Mouse (Mus musculus) forebrain, embryonic 12.5 days (tissue): Measurements from ENCODE around the gene Itih4. TPM values are rescaled to one million over a fixed set of nuclear protein-coding genes. Genes with fewer than 3 reads are reported as not detected.

ENCODE experiments used
- ATAC-seq: fragments of 200-750 bp; cut with Nextera tagmentation; 2 replicates; pipeline ENCODE4 v1.8.0; 2017; ENCODE audit warnings: moderate TSS enrichment; ENCODE audit not compliant: low FRiP score
- H3K27ac ChIP-seq: fragments of 300-500 bp; sonication (generic); 2 replicates; pipeline ENCODE4 v1.5.1; 2016; ENCODE audit warnings: mild to moderate bottlenecking
- H3K27me3 ChIP-seq: fragments of 300-500 bp; sonication (generic); 2 replicates; pipeline ENCODE4 v1.6.1; 2016; ENCODE audit warnings: mild to moderate bottlenecking
- H3K36me3 ChIP-seq: fragments of 300-500 bp; sonication (generic); replicated peaks from 2 replicates; pipeline ENCODE4 v1.6.1; 2016; ENCODE audit warnings: mild to moderate bottlenecking
- H3K4me1 ChIP-seq: fragments of 300-500 bp; sonication (generic); 2 replicates; pipeline ENCODE4 v1.6.1; 2016
- H3K4me2 ChIP-seq: fragments of 300-500 bp; sonication (generic); 2 replicates; pipeline ENCODE4 v1.6.1; 2016; ENCODE audit warnings: mild to moderate bottlenecking, moderate library complexity
- H3K4me3 ChIP-seq: fragments of 300-500 bp; sonication (generic); replicated peaks from 2 replicates; pipeline ENCODE4 v1.5.1; 2016; ENCODE audit warnings: mild to moderate bottlenecking
- H3K9ac ChIP-seq: fragments of 300-500 bp; sonication (generic); 2 replicates; pipeline ENCODE4 v1.6.1; 2016; ENCODE audit warnings: mild to moderate bottlenecking
- H3K9me3 ChIP-seq: fragments of 300-500 bp; sonication (generic); 2 replicates; pipeline ENCODE4 v1.6.1; 2016
- WGBS: fragments of 180-500 bp; shearing (Covaris S2); methylation state at CpG from one replicate; pipeline ENCODE4 v1.1.7; 2016; 5-methylcytosine and 5-hydroxymethylcytosine counted together
- polyA plus RNA-seq: library from polyadenylated mRNA; unstranded; fragments of >200 nt; fragmentation: Nextera tagmentation; extraction: Ambion mirVana; gene quantifications from 2 replicates; pipeline ENCODE4 v1.2.1, GENCODE M21; 2016

The Itih4 gene
- polyA plus RNA-seq, 1 experiment from 2014 or later: not detected

DNA sequence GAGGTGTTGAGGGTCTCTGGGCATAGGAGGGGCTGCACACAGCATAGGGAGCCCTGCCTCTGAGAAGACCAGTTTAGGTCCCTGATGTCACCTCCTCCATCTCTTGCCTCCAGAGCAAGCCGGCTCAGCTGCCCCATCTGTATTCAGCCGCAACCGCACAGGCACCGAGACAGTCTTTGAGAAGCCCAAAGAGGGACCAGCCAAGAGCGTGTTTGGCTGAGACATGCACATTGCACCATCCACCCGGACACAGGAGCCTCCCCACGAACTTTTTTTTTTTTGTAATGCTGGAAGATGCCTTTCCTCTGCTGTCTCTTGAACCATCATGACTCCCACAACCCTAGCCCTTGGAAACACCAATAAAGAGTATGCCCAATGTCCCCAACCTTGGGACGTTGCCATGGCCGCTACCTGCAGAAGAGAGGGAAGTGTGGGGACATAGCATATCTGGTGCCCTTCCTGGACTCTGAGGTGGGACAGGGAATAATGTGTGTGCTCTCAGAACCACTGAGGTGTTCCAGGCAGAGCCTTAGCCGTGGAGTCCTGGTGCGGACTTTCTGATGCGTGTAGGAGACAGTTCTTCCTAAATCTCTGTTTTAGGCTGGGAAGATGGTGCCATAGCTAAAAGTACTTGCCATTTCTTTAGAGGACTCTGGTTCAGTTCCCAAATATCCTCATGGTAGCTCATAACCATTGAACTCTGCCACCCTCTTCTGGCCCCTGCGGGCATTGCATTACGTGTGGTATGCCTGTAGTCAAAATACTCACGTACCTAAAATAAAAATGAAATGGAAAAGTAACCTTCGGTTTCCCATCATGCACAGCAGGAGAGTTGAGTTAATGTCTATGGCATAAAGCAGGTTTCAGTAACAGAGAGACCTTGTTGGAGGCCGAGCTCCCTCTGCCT is 5.2 kb upstream of the Itih4 start:
- no peak overlapping the region for H3K4me3 ChIP-seq
- H3K4me1 ChIP-seq: no peaks in the 10 kb centered on the region
- H3K27ac ChIP-seq: no peak overlapping the region
- H3K4me2 ChIP-seq: no peak overlapping the region
- H3K9me3 ChIP-seq: no peaks in the 10 kb centered on the region
- no peak for ATAC-seq
- WGBS: 85% methylated on average over 17 of the region's 17 CpGs
- no peaks in the 10 kb centered on the region for H3K27me3 ChIP-seq
- H3K9ac ChIP-seq: no peak overlapping the region
- peaks cover 8% of the 10 kb centered on the region; the same call in 1 of the 2 replicates for H3K36me3 ChIP-seq

DNA sequence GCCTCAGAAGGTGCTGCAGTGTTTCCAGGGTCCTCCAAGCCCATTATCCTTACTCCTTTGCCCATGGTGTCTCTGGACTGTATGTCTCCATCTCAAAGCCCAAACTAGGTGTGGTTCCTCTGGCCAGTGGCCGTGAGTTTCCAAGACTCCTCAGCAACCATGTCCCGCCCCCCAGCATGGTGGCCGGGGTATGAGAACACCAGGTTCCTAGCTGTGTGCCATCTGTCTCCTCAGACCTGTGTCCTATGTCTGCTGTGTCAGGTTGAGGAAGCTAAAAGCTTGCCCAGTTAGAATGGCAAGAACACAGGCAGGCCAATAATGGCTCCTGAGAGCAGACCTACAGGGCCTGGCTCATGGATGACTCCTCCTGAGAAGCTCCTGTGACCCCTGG is 4.6 kb upstream of the Itih4 start:
- no peaks in the 10 kb centered on the region for H3K9me3 ChIP-seq
- H3K4me1 ChIP-seq: no peaks in the 10 kb centered on the region
- no peak overlapping the region for H3K27ac ChIP-seq
- H3K9ac ChIP-seq: no peak overlapping the region
- ATAC-seq: no peak
- H3K27me3 ChIP-seq: no peaks in the 10 kb centered on the region
- H3K4me3 ChIP-seq: no peak overlapping the region
- H3K36me3 ChIP-seq: 0 out of 2 replicates have a peak, but pooled peaks cover 8% of the 10 kb centered on the region
- no peak overlapping the region for H3K4me2 ChIP-seq
- 86% methylated on average over 3 of the region's 3 CpGs for WGBS

DNA sequence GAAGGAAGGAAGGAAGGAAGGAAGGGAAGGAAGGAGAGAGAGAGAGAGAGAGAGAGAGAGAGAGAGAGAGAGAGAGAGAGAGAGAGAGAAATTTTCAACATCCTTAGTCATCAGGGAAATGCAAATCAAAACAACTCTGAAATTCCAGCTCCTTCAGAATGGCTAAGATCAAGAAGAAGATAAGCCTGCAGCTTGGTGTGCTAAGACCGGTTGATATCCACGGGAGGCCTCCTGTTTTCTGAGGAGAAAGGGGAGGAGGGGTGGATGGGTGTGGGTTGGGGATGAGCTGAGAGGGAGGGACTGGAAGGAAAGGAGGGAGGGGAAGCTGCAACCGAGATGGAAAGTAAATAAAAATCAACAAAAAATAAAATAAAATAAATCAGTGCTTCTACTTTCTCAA is 978 bp upstream of the Itih4 start:
- no peak for ATAC-seq
- no peak overlapping the region for H3K27ac ChIP-seq
- H3K9me3 ChIP-seq: no peaks in the 10 kb centered on the region
- H3K4me2 ChIP-seq: no peak overlapping the region
- peaks cover 4% of the 10 kb centered on the region; the same call in 1 of the 2 replicates for H3K4me1 ChIP-seq
- no peaks in the 10 kb centered on the region for H3K27me3 ChIP-seq
- no peak overlapping the region for H3K4me3 ChIP-seq
- H3K9ac ChIP-seq: no peak overlapping the region
- H3K36me3 ChIP-seq: no peaks in the 10 kb centered on the region
- WGBS: 19% methylated on average over 3 of the region's 3 CpGs

DNA sequence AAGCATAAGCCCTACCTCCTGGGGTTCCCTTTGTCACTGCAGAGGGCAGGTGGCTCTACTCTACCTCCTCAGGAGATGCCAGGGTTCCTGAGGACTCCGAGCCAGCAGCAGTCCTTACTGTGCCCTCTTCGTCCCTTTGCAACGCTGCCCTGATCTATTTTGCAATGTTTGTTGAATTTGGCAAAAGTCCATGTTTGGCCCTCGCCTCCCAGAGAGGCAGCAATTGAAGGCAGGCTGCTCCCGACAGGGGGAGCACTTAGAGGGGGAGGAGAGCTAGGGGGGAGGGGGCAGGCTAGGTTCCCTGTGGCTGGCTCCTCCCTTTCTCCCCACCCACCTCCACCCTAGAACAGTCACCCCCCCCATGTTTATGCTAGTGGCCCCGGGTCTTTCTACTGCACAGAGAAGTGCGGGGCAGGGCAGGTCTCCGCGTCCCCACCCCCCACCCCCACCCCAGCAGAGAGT is 2.0 kb downstream of the Itih4 start:
- no peak overlapping the region for H3K4me3 ChIP-seq
- WGBS: 39% methylated on average over 6 of the region's 9 CpGs
- ATAC-seq: no peak
- no peak overlapping the region for H3K27ac ChIP-seq
- no peak overlapping the region for H3K4me2 ChIP-seq
- H3K9me3 ChIP-seq: no peaks in the 10 kb centered on the region
- H3K36me3 ChIP-seq: no peaks in the 10 kb centered on the region
- no peaks in the 10 kb centered on the region for H3K27me3 ChIP-seq
- no peak overlapping the region for H3K9ac ChIP-seq
- H3K4me1 ChIP-seq: peaks cover 4% of the 10 kb centered on the region; the same call in 1 of the 2 replicates

DNA sequence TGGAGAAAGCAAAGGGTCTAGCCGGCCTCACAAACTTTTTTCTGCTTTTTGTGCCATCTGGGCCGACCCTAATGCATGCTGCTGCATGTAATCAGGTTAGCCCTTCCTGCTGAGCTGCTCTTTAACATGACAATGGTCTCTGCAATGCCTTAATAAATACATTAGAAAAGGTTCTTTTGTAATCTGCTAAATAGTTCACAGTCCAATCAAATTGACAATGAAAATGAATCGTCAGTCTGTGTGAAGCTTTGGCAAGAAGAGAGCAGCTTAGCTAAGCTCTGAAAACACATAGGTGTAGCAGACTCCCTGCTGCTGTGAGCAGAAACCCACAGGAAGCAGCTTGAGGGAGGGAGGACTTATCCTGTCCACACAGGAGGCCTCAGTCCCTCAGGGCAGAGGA is 13.7 kb downstream of the Itih4 start:
- H3K27ac ChIP-seq: no peak overlapping the region
- H3K36me3 ChIP-seq: no peaks in the 10 kb centered on the region
- peaks cover 5% of the 10 kb centered on the region; the same call in 1 of the 2 replicates for H3K4me1 ChIP-seq
- WGBS: 18% methylated on average over 3 of the region's 3 CpGs
- 0 out of 2 replicates have a peak, but pooled peaks cover 3% of the 10 kb centered on the region for H3K27me3 ChIP-seq
- H3K4me2 ChIP-seq: no peak overlapping the region
- H3K4me3 ChIP-seq: no peak overlapping the region
- no peak for ATAC-seq
- H3K9ac ChIP-seq: no peak overlapping the region
- H3K9me3 ChIP-seq: no peaks in the 10 kb centered on the region

DNA sequence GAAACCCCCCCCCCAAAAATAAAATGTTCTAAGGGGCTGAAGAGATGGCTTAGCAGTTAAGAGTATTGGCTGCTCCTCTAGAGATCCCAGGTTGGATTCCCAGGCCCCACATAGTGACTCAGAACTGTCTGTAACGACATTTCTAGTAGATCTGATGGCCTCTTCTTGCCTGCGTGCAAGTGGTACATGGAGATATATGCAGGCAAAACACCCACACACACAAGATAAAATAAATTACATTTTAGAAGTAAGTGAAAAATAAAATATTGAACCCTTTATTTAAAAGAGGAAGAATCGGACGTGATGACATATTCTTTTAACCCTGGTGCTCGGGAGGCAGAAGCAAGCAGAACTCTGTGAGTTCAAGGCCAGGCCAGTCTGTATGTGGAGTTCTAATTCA is 16.4 kb downstream of the Itih4 start:
- ATAC-seq: no peak
- peaks cover 5% of the 10 kb centered on the region; the same call in 1 of the 2 replicates for H3K4me1 ChIP-seq

DNA sequence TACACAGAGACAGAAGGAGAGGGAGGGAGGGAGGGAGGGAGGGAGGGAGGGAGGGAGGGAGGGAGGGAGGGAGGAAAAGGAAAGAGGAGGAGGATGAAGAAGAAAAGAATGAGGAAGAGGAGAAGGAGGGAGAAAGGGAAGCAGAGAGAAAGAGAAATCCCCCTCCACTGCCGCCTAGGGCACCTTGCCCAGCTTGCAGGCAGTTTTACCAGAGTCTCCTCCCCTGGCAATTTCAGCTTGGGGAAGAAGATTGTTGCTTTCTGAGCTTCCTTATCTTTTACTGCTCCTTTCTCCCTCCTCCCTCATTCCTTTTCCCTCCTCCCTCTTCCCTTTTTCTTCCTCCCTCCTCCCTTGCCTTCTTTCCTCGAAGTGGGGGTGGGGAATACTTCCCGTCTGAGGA is 16.8 kb downstream of the Itih4 start:
- 0 out of 2 replicates have a peak, but pooled peaks cover 3% of the 10 kb centered on the region for H3K27me3 ChIP-seq

More for the DNA sequence above, 16.4 kb downstream of the Itih4 start:
- no peaks in the 10 kb centered on the region for H3K9me3 ChIP-seq
- WGBS: 94% methylated on average over 5 of the region's 5 CpGs
- H3K9ac ChIP-seq: no peak overlapping the region
- H3K4me3 ChIP-seq: no peak overlapping the region
- no peak overlapping the region for H3K27ac ChIP-seq
- H3K27me3 ChIP-seq: 0 out of 2 replicates have a peak, but pooled peaks cover 3% of the 10 kb centered on the region
- H3K4me2 ChIP-seq: no peak overlapping the region
- no peaks in the 10 kb centered on the region for H3K36me3 ChIP-seq

DNA sequence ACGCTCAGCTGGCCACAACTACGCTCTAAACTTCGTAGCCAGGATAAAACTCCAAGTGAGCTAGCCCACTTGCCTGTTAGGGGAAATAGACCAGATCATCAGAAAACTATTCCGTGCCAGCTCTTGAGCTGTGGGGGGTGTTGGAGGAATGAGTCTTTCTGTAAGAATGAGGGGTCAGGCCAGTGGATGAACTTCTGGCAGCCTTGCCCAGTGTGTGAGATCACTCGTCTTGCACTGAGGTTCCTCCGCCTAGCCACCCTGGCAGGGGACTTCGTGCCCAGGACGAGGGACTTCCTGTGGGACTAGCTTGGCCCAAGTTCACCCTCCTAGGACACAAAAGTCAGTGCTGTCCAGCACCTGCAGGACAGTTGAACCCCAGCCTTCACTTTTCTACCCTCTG is 18.0 kb downstream of the Itih4 start:
- H3K4me3 ChIP-seq: no peak overlapping the region
- no peak overlapping the region for H3K4me2 ChIP-seq
- H3K9me3 ChIP-seq: no peaks in the 10 kb centered on the region
- no peak overlapping the region for H3K27ac ChIP-seq
- H3K27me3 ChIP-seq: 0 out of 2 replicates have a peak, but pooled peaks cover 3% of the 10 kb centered on the region
- H3K36me3 ChIP-seq: no peaks in the 10 kb centered on the region
- ATAC-seq: no peak
- no peak overlapping the region for H3K9ac ChIP-seq
- peaks cover 5% of the 10 kb centered on the region; the same call in 1 of the 2 replicates for H3K4me1 ChIP-seq
- WGBS: 90% methylated on average over 8 of the region's 8 CpGs

More for the DNA sequence above, 16.8 kb downstream of the Itih4 start:
- H3K36me3 ChIP-seq: no peaks in the 10 kb centered on the region
- no peak overlapping the region for H3K9ac ChIP-seq
- no peak overlapping the region for H3K4me3 ChIP-seq
- peaks cover 5% of the 10 kb centered on the region; the same call in 1 of the 2 replicates for H3K4me1 ChIP-seq
- no peak overlapping the region for H3K4me2 ChIP-seq
- WGBS: 75% methylated on average over 3 of the region's 3 CpGs
- ATAC-seq: no peak
- no peak overlapping the region for H3K27ac ChIP-seq
- no peaks in the 10 kb centered on the region for H3K9me3 ChIP-seq

DNA sequence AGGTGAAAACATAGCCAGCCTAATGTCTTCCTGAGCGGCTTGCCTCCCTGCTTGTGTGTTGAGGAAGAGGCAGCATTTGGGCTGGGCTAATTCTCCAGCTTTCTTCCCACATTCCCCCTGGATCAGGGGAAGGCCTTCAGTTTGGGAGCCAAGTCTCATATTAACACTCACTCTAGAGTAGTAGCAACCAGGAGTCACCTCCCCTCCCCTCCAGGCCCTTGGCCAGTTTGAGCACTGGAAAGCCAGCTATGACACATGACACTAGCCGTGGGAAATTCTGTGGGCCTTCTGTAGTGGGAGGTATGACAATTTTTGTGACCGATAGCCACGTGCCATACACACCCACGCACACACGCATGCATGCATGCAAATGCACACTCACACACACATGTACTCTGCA is 19.7 kb downstream of the Itih4 start:
- H3K36me3 ChIP-seq: no peaks in the 10 kb centered on the region
- 0 out of 2 replicates have a peak, but pooled peaks cover 3% of the 10 kb centered on the region for H3K27me3 ChIP-seq
- ATAC-seq: no peak
- H3K4me1 ChIP-seq: no peaks in the 10 kb centered on the region
- 88% methylated on average over 6 of the region's 6 CpGs for WGBS
- H3K27ac ChIP-seq: no peak overlapping the region
- no peak overlapping the region for H3K4me2 ChIP-seq
- no peak overlapping the region for H3K9ac ChIP-seq
- no peaks in the 10 kb centered on the region for H3K9me3 ChIP-seq
- H3K4me3 ChIP-seq: no peak overlapping the region

DNA sequence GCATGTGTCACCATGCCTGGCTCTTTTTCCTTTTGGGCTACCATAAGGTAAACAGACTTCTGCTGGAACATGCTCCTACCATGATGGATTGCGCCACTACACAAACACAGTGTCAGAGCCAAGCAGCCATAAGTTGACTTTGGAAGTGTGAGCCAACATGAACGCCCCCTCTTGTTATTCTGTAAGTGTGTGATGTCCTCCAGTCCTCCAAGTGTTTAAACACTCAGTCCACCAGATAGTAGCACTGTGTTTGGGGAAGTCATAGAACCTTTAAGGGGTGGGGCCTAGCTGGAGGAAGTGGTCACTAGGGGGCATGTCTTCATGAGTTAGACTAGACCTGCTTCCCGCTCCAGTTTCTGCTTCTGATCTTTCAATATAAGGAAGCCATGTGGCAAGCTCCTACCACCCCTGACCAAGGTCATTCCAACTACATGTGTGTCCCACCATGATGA is 21.6 kb downstream of the Itih4 start:
- Histone ChIP-seq H3K4me1 (no peaks in the 10 kb centered on the region), H3K4me3 (no peak overlapping the region), H3K4me2 (no peak overlapping the region), H3K36me3 (no peaks in the 10 kb centered on the region), H3K27ac (no peak overlapping the region), H3K9ac (no peak overlapping the region), H3K27me3 (0 out of 2 replicates have a peak, but pooled peaks cover 3% of the 10 kb centered on the region), H3K9me3 (no peaks in the 10 kb centered on the region)
- no peak for ATAC-seq
- 85% methylated on average over 3 of the region's 3 CpGs for WGBS

DNA sequence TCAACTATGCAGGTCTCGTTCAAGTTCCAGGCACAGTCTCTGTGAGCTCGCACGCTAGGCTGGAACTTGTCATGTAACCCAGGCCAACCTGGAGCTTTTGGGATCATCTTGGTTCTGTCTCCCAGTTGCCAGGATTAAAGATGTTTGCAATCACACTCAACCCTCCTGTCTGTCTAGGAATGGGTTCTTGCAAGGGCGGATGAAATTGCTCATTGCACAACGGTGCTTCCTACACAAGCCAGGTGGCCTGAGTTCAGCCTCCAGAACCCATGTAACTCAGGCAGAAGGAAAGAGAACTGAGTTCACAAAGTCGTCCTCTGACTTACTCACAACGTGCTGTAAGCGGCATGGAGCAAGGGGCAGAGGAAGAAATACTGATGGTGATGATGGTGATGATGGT is 24.9 kb downstream of the Itih4 start:
- Histone ChIP-seq H3K4me3 (no peak overlapping the region), H3K27ac (no peak overlapping the region), H3K4me2 (no peak overlapping the region), H3K9me3 (no peaks in the 10 kb centered on the region), H3K4me1 (no peaks in the 10 kb centered on the region), H3K27me3 (no peaks in the 10 kb centered on the region), H3K9ac (no peak overlapping the region), H3K36me3 (no peaks in the 10 kb centered on the region)
- 96% methylated on average over 8 of the region's 8 CpGs for WGBS
- ATAC-seq: no peak

DNA sequence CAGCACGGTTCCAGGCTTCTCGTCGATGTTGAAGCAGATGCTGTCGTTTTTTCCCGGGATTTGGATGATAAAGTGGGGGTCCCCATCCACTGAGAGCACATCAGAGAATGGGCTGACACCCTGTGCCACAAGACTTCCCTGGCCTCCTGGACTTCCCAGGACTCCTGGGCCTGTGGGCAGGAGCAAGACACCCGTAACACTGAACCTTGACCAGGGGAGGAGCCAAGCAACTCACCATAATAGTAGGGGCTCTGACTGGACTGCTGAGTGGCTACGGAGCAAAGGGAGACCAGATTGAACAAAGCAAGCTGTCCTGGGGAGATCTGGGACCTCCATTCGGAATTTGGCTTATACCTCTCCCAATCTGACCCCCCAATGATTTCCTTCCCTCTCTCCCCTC is 26.4 kb downstream of the Itih4 start:
- Histone ChIP-seq H3K9me3 (no peaks in the 10 kb centered on the region), H3K27ac (no peak overlapping the region), H3K36me3 (no peaks in the 10 kb centered on the region), H3K4me1 (no peaks in the 10 kb centered on the region), H3K9ac (no peak overlapping the region), H3K4me3 (no peak overlapping the region), H3K27me3 (no peaks in the 10 kb centered on the region), H3K4me2 (no peak overlapping the region)
- WGBS: 82% methylated on average over 8 of the region's 8 CpGs
- ATAC-seq: no peak
